Mouse (Mus musculus) CH12.LX (cell line): ENCODE results near the gene Sipa1l3. TPM values are rescaled to one million over a fixed set of nuclear protein-coding genes. Genes with fewer than 3 reads are reported as not detected.

Source experiments
- DNase-seq: peaks from one replicate; pipeline ENCODE4 v3.0.0-alpha.2; 2013; ENCODE audit errors: extremely low read depth
- H3K27ac ChIP-seq: 2 replicates; pipeline ENCODE4 v1.5.1; 2012; ENCODE audit warnings: low read depth, mild to moderate bottlenecking, control low read depth, moderate library complexity; ENCODE audit not compliant: insufficient read depth
- H3K27me3 ChIP-seq: replicated peaks from 2 replicates; pipeline ENCODE3; 2012; ENCODE audit warnings: inconsistent platforms
- H3K36me3 ChIP-seq, 2 experiments: replicated peaks in 1 of 2; 2 replicates each; pipeline versions ENCODE3 to v1.6.1; 2012; ENCODE audit warnings: inconsistent platforms in 1 of 2, low read length in 1 of 2, mild to moderate bottlenecking in 1 of 2, mixed read lengths in 1 of 2, moderate library complexity in 1 of 2; ENCODE audit not compliant: control insufficient read depth in 1 of 2, insufficient read depth in 1 of 2
- H3K4me1 ChIP-seq, 2 experiments: 2 replicates each; pipeline ENCODE4 v1.6.1; 2012; ENCODE audit warnings: inconsistent platforms in 1 of 2, moderate library complexity in 1 of 2; ENCODE audit not compliant: insufficient read depth in 2 of 2, control insufficient read depth in 1 of 2
- H3K4me2 ChIP-seq: 2 replicates; pipeline ENCODE4 v1.6.1; 2012; ENCODE audit warnings: low read depth, mild to moderate bottlenecking, control low read depth; ENCODE audit not compliant: poor library complexity, insufficient read depth, severe bottlenecking
- H3K4me3 ChIP-seq, 3 experiments: fragments of 150-350 bp in 1 of 3; sonication (generic) in 1 of 3; replicated peaks in 1 of 3; 2 replicates each; pipeline versions ENCODE3 to v1.5.1; 2011 to 2012; ENCODE audit warnings: low read depth in 2 of 3, low read length in 2 of 3, mild to moderate bottlenecking in 2 of 3, moderate library complexity in 2 of 3, control low read depth in 1 of 3, improper control_type of control experiment in 1 of 3, inconsistent platforms in 1 of 3, mixed read lengths in 1 of 3; ENCODE audit not compliant: poor library complexity in 1 of 3
- H3K79me2 ChIP-seq: replicated peaks from 2 replicates; pipeline ENCODE4 v1.6.1; 2012; ENCODE audit warnings: mild to moderate bottlenecking, moderate library complexity; ENCODE audit not compliant: control insufficient read depth, poor library complexity, insufficient read depth, severe bottlenecking; ENCODE audit errors: extremely low read depth
- H3K9ac ChIP-seq: 2 replicates; pipeline ENCODE4 v1.6.1; 2012; ENCODE audit warnings: low read depth, mild to moderate bottlenecking, control low read depth, moderate library complexity; ENCODE audit not compliant: insufficient read depth
- H3K9me3 ChIP-seq: replicated peaks from 2 replicates; pipeline ENCODE3; 2012; ENCODE audit warnings: low read length, inconsistent platforms, mixed read lengths
- CHD1 ChIP-seq: IDR thresholded peaks from 2 replicates; pipeline ENCODE4 v1.6.1; 2012; ENCODE audit warnings: low read depth, low read length, improper control_type of control experiment, inconsistent platforms
- CHD2 ChIP-seq: IDR thresholded peaks from 2 replicates; pipeline ENCODE4 v1.6.1; 2011; ENCODE audit warnings: low read length, improper control_type of control experiment
- CTCF ChIP-seq, 2 experiments: IDR thresholded peaks in 1 of 2; conservative IDR thresholded peaks in 1 of 2; 2 replicates each; pipeline ENCODE4 v1.5.1; 2011 to 2012; ENCODE audit warnings: low read depth in 2 of 2, low read length in 2 of 2, improper control_type of control experiment in 1 of 2, inconsistent platforms in 1 of 2, mild to moderate bottlenecking in 1 of 2, moderate library complexity in 1 of 2
- GABPA ChIP-seq: IDR thresholded peaks from 2 replicates; pipeline ENCODE4 v1.6.1; 2012; ENCODE audit warnings: low read depth, low read length, improper control_type of control experiment, inconsistent platforms; ENCODE audit not compliant: insufficient replicate concordance
- MEF2A ChIP-seq: IDR thresholded peaks from 2 replicates; pipeline ENCODE4 v1.6.1; 2014; ENCODE audit warnings: low read depth, mild to moderate bottlenecking, inconsistent platforms, low read length, improper control_type of control experiment, borderline replicate concordance
- MXI1 ChIP-seq: IDR thresholded peaks from 2 replicates; pipeline ENCODE4 v1.6.1; 2011; ENCODE audit warnings: mild to moderate bottlenecking, low read depth, low read length, improper control_type of control experiment
- MYC ChIP-seq: IDR thresholded peaks from 2 replicates; pipeline ENCODE4 v1.6.1; 2011; ENCODE audit warnings: low read depth, mild to moderate bottlenecking, improper control_type of control experiment, low read length
- PAX5 ChIP-seq: IDR thresholded peaks from 2 replicates; pipeline ENCODE4 v1.6.1; 2012; ENCODE audit warnings: low read length, inconsistent platforms, mixed read lengths
- POLR2AphosphoS2 ChIP-seq: IDR thresholded peaks from 2 replicates; pipeline ENCODE4 v1.6.1; 2011; ENCODE audit warnings: low read depth, low read length, improper control_type of control experiment
- TBP ChIP-seq: conservative IDR thresholded peaks from 2 replicates; pipeline ENCODE4 v1.6.1; 2011; ENCODE audit warnings: low read depth, low read length, improper control_type of control experiment
- USF1 ChIP-seq: IDR thresholded peaks from 2 replicates; pipeline ENCODE4 v1.6.1; 2014; ENCODE audit warnings: low read depth, mild to moderate bottlenecking, inconsistent platforms, low read length, improper control_type of control experiment
- USF2 ChIP-seq: conservative IDR thresholded peaks from 2 replicates; pipeline ENCODE4 v1.6.1; 2011; ENCODE audit warnings: low read depth, low read length, improper control_type of control experiment
- ZKSCAN1 ChIP-seq: IDR thresholded peaks from 2 replicates; pipeline ENCODE4 v1.6.1; 2012; ENCODE audit warnings: low read depth, inconsistent platforms, low read length, improper control_type of control experiment, borderline replicate concordance
- ZMIZ1 ChIP-seq: IDR thresholded peaks from 2 replicates; pipeline ENCODE4 v1.6.1; 2012; ENCODE audit warnings: low read depth, mild to moderate bottlenecking, inconsistent platforms, low read length, improper control_type of control experiment
- dilution Hi-C: fragments of 300-500 bp; cut with MboI; formaldehyde crosslinking; loops from 2 replicates; pipeline ENCODE4 v1.14.3; 2020; ENCODE audit warnings: low sequenced_read_pairs; ENCODE audit not compliant: extremely low pct_unique_long_range_greater_than_20kb, extremely low pct_ligation_motif_present
- in situ Hi-C: fragments of 300-500 bp; cut with MboI; formaldehyde crosslinking; loops from 3 replicates; pipeline ENCODE4 v1.14.3; 2019; ENCODE audit warnings: low sequenced_read_pairs, low pct_ligation_motif_present, low pct_unique_long_range_greater_than_20kb, mixed read lengths
- polyA plus RNA-seq: library from polyadenylated mRNA; unstranded; fragments of >175 nt; gene quantifications from 2 replicates; pipeline ENCODE4 v1.2.1, GENCODE M21; 2012; ENCODE audit warnings: low read depth; ENCODE audit not compliant: insufficient read length
- total RNA-seq, 2 experiments: library from RNA; depleted of rRNA; stranded (reverse); fragments of 300-350 nt in 1 of 2; fragments of >200 nt in 1 of 2; gene quantifications; 2 replicates each; pipeline ENCODE4 v1.2.3; 2012 to 2014

Gene Sipa1l3
- total and polyA plus RNA-seq, 3 experiments: 1.6 to 8.8 (median 5.9) TPM

DNA sequence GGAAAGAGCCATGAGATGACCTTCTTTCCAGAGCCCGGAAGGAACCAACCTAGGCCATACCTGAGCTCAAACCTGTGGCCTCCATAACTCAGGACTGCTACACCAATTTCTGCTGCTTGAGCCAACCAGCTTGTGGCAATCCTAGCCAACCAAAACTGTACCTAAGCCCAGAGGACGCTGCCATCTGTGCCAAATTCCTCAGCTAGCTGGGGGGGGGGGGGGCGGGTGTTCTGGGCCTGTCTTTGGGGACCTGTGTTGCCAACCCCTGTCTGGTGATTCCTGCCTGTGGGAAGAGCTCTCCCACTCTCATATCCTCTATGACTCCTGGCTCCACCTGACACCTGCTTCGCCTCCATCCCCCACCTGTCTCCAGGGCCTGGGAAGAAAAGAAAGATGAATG is 34.9 kb downstream of the Sipa1l3 start:
- no peaks in the 10 kb centered on the region for H3K27me3 ChIP-seq

DNA sequence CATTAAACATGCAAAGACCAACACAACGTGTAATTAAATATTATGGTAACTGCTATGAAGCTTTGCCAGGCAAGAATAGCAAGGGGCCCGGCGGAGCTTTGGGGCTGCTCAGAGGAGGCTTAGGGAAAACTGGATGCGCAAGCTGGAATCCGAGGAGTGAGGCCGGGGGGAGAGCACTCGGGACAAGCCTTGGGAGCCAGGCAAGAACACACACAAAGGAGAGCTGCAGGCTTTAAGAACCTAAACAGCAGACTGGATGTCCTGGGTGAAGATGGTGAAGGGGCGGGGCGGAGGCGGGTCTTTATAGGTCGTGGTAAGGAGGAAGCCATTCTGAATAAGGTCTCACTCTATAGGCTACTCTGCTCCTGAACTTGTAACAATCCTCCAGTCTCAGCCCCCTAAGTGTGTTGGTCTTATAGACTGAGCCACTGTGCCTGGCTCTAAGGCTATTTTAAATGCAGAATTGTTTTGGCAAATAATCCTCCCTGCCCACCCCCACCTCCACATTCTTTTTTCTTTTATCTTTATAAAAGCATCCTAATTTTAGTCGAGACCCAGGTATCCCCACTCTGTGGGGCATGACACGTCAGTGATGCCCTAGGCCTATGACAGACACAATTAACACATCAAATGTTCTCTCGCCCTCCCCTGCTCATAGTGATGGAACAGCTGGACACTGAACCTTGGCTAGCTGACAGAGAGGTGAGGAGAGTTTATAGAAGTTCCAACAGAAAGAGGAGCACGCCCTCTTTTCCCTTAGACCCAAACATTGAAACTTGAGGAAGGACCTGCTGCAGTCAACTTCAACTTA is 36.9 kb downstream of the Sipa1l3 start:
- in situ Hi-C loops: no loop called here
- no peak overlapping the region for H3K4me3 ChIP-seq
- dilution Hi-C loops: no loop called here

More for the DNA sequence above, 34.9 kb downstream of the Sipa1l3 start:
- TF ChIP-seq ZKSCAN1 (no peak), USF1 (no peak), MEF2A (no peak), ZMIZ1 (no peak), MXI1 (no peak), CHD2 (no peak), CTCF (conservative IDR thresholded peaks at IDR 0.05 in 1 of 2, IDR thresholded peaks at IDR 0.05 in 1 of 2; ENCODE audit: low read depth in 2 of 2, low read length in 2 of 2) (no peak), USF2 (no peak)
- no peak overlapping the region for H3K4me2 ChIP-seq
- no peak for DNase-seq
- dilution Hi-C loops: no loop called here
- H3K36me3 ChIP-seq: peaks cover 0 to 6% of the 10 kb centered on the region in 2 experiments
- H3K27ac ChIP-seq: no peak overlapping the region
- in situ Hi-C loops: no loop called here
- H3K4me3 ChIP-seq: no peak overlapping the region
- H3K79me2 ChIP-seq: no peaks in the 10 kb centered on the region
- no peaks in the 10 kb centered on the region for H3K9me3 ChIP-seq
- no peak overlapping the region for H3K9ac ChIP-seq
- peaks cover 3 to 20% of the 10 kb centered on the region in 2 experiments; a peak in 2 of 4 replicates for H3K4me1 ChIP-seq

DNA sequence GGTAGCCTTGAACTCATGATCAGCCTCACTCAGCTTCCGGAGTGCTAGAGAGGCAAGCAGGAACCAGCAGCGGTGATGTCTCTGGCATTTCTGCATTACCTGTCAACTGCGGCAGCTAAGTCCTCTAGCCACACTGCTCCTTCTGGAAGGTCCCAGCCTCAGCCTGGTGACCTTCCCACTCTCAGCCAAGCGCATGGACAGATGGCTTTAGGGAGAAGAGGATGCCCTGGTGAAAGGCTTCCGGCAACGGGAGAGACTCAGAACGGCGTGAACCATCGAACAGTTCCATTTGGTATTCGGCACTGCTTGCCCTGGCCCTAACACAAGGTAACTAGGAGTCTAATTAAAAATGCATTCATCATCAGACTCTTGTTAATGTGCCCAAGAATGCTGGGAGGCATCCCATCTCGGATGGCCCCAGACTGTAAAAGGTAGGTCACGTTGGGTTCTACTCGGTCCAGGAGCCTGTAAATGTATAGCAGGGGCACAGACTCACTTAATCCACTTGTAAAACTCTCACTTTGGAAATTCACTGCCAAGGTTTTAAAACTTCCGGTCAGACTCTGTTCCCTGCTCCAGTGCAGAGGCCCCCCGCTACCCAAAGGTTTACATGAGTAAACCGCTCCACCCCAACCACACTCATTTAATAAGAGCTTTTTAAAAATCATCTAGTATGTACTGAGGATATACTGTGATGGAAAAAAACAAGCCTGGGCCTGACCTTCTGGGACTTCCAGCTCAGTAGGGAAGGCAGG is 37.7 kb downstream of the Sipa1l3 start:
- in situ Hi-C loops: no loop called here
- dilution Hi-C loops: no loop called here

More for the DNA sequence above, 36.9 kb downstream of the Sipa1l3 start:
- Histone ChIP-seq H3K36me3 (peaks cover 0 to 6% of the 10 kb centered on the region in 2 experiments), H3K4me2 (no peak overlapping the region), H3K27ac (no peak overlapping the region), H3K4me1 (peaks cover 0 to 25% of the 10 kb centered on the region in 2 experiments; a peak in 2 of 4 replicates), H3K79me2 (no peaks in the 10 kb centered on the region), H3K27me3 (no peaks in the 10 kb centered on the region), H3K9ac (no peak overlapping the region), H3K9me3 (no peaks in the 10 kb centered on the region)
- no peak for DNase-seq
- no peak for TF ChIP-seq TBP

More for the DNA sequence above, 37.7 kb downstream of the Sipa1l3 start:
- H3K9ac ChIP-seq: no peak overlapping the region
- no peak for DNase-seq
- peaks cover 0 to 6% of the 10 kb centered on the region in 2 experiments for H3K36me3 ChIP-seq
- H3K27me3 ChIP-seq: no peaks in the 10 kb centered on the region
- peaks cover 0 to 25% of the 10 kb centered on the region in 2 experiments; a peak in 2 of 4 replicates for H3K4me1 ChIP-seq
- no peak for TF ChIP-seq CHD1
- no peak for TF ChIP-seq POLR2AphosphoS2
- TF ChIP-seq USF1: no peak
- no peak for TF ChIP-seq CHD2
- no peak for TF ChIP-seq MYC
- no peak for TF ChIP-seq PAX5
- no peak for TF ChIP-seq GABPA
- no peak for TF ChIP-seq MEF2A
- no peak overlapping the region for H3K27ac ChIP-seq
- H3K9me3 ChIP-seq: no peaks in the 10 kb centered on the region
- H3K79me2 ChIP-seq: no peaks in the 10 kb centered on the region
- no peak overlapping the region for H3K4me3 ChIP-seq
- no peak overlapping the region for H3K4me2 ChIP-seq
